Mouse (Mus musculus): ENCODE data around the gene Arl16. TPM values are rescaled to one million over a fixed set of nuclear protein-coding genes. Genes with fewer than 3 reads are reported as not detected.

Arl16 gene
- polyA plus RNA-seq, 1 experiment from 2014 or later, result 63.6 TPM

Other genes starting within 250 kb of the Arl16 start
- 13.1 and 13.9 TPM in 2 replicates for gene Bahcc1, start 234.7 kb downstream of the Arl16 start, polyA plus RNA-seq (2015; fragmentation: Nextera tagmentation; extraction: Ambion mirVana)
- 2,524 and 2,741 TPM in 2 replicates for gene Actg1, start 119.1 kb downstream of the Arl16 start, polyA plus RNA-seq (2015; fragmentation: Nextera tagmentation; extraction: Ambion mirVana)
- gene Fscn2, start 106.1 kb downstream of the Arl16 start, polyA plus RNA-seq (2015; fragmentation: Nextera tagmentation; extraction: Ambion mirVana), result 0.25 and 1.1 TPM in 2 replicates
- 38.6 and 43.7 TPM in 2 replicates for gene Faap100, start 88.8 kb downstream of the Arl16 start, polyA plus RNA-seq (2015; fragmentation: Nextera tagmentation; extraction: Ambion mirVana)
- gene Nploc4, start 29.9 kb downstream of the Arl16 start, polyA plus RNA-seq (2015; fragmentation: Nextera tagmentation; extraction: Ambion mirVana), result 34.7 and 37.4 TPM in 2 replicates
- 0.30 and 0.35 TPM in 2 replicates for gene Tspan10, start 25.0 kb downstream of the Arl16 start, polyA plus RNA-seq (2015; fragmentation: Nextera tagmentation; extraction: Ambion mirVana)
- gene Pde6g, start 14.1 kb downstream of the Arl16 start, polyA plus RNA-seq (2015; fragmentation: Nextera tagmentation; extraction: Ambion mirVana), result 0.29 TPM in 1 of 2 replicates, not detected in the other
- gene Oxld1, start 9.5 kb downstream of the Arl16 start, polyA plus RNA-seq (2015; fragmentation: Nextera tagmentation; extraction: Ambion mirVana), result 15.8 TPM in 2 replicates
- gene Ccdc137, start 9.5 kb downstream of the Arl16 start, polyA plus RNA-seq (2015; fragmentation: Nextera tagmentation; extraction: Ambion mirVana), result 39.8 and 45.0 TPM in 2 replicates
- 134 and 138 TPM in 2 replicates for gene Mrpl12, start 17.0 kb upstream of the Arl16 start, polyA plus RNA-seq (2015; fragmentation: Nextera tagmentation; extraction: Ambion mirVana)
- gene Slc25a10, start 24.2 kb upstream of the Arl16 start, polyA plus RNA-seq (2015; fragmentation: Nextera tagmentation; extraction: Ambion mirVana), result 50.1 and 54.3 TPM in 2 replicates
- 1.3 and 1.7 TPM in 2 replicates for gene Gcgr, start 63.1 kb upstream of the Arl16 start, polyA plus RNA-seq (2015; fragmentation: Nextera tagmentation; extraction: Ambion mirVana)
- gene Mcrip1, start 82.1 kb upstream of the Arl16 start, polyA plus RNA-seq (2015; fragmentation: Nextera tagmentation; extraction: Ambion mirVana), result 219 and 247 TPM in 2 replicates
- gene Ppp1r27, start 83.5 kb upstream of the Arl16 start, polyA plus RNA-seq (2015; fragmentation: Nextera tagmentation; extraction: Ambion mirVana), result not detected in 2 replicates
- 684 and 710 TPM in 2 replicates for gene P4hb, start 105.6 kb upstream of the Arl16 start, polyA plus RNA-seq (2015; fragmentation: Nextera tagmentation; extraction: Ambion mirVana)
- gene Arhgdia, start 114.0 kb upstream of the Arl16 start, polyA plus RNA-seq (2015; fragmentation: Nextera tagmentation; extraction: Ambion mirVana), result 535 and 580 TPM in 2 replicates
- 492 and 529 TPM in 2 replicates for gene Alyref, start 130.8 kb upstream of the Arl16 start, polyA plus RNA-seq (2015; fragmentation: Nextera tagmentation; extraction: Ambion mirVana)
- gene Anapc11, start 130.8 kb upstream of the Arl16 start, polyA plus RNA-seq (2015; fragmentation: Nextera tagmentation; extraction: Ambion mirVana), result 219 and 222 TPM in 2 replicates
- 0.98 and 1.7 TPM in 2 replicates for gene Npb, start 140.9 kb upstream of the Arl16 start, polyA plus RNA-seq (2015; fragmentation: Nextera tagmentation; extraction: Ambion mirVana)
- gene Pcyt2, start 150.3 kb upstream of the Arl16 start, polyA plus RNA-seq (2015; fragmentation: Nextera tagmentation; extraction: Ambion mirVana), result 150 and 152 TPM in 2 replicates
- gene Sirt7, start 157.6 kb upstream of the Arl16 start, polyA plus RNA-seq (2015; fragmentation: Nextera tagmentation; extraction: Ambion mirVana), result 26.6 and 30.0 TPM in 2 replicates
- gene Mafg, start 166.0 kb upstream of the Arl16 start, polyA plus RNA-seq (2015; fragmentation: Nextera tagmentation; extraction: Ambion mirVana), result 22.0 and 30.0 TPM in 2 replicates
- 27.7 and 34.9 TPM in 2 replicates for gene Pycr1, start 176.2 kb upstream of the Arl16 start, polyA plus RNA-seq (2015; fragmentation: Nextera tagmentation; extraction: Ambion mirVana)
- not detected in 2 replicates for gene Myadml2, start 180.6 kb upstream of the Arl16 start, polyA plus RNA-seq (2015; fragmentation: Nextera tagmentation; extraction: Ambion mirVana)
- 4.3 and 7.2 TPM in 2 replicates for gene Notum, start 193.6 kb upstream of the Arl16 start, polyA plus RNA-seq (2015; fragmentation: Nextera tagmentation; extraction: Ambion mirVana)
- 109 and 123 TPM in 2 replicates for gene Aspscr1, start 205.4 kb upstream of the Arl16 start, polyA plus RNA-seq (2015; fragmentation: Nextera tagmentation; extraction: Ambion mirVana)
- 132 and 154 TPM in 2 replicates for gene Cenpx, start 246.1 kb upstream of the Arl16 start, polyA plus RNA-seq (2015; fragmentation: Nextera tagmentation; extraction: Ambion mirVana)
- gene Lrrc45, start 246.3 kb upstream of the Arl16 start, polyA plus RNA-seq (2015; fragmentation: Nextera tagmentation; extraction: Ambion mirVana), result 71.0 and 77.8 TPM in 2 replicates